Mouse (Mus musculus) testis, adult 2 months (tissue): ENCODE results near the gene Tnk1. TPM values are rescaled to one million over a fixed set of nuclear protein-coding genes. Genes with fewer than 3 reads are reported as not detected.
A peak's percentile ranks its signal among the peaks of the same experiment; 100 is the strongest.

ENCODE experiments used
- H3K27ac ChIP-seq: fragments of 200-500 bp; 2 replicates; pipeline ENCODE4 v1.5.1; 2012; ENCODE audit warnings: low read depth, low read length; ENCODE audit not compliant: control insufficient read depth, insufficient read depth
- H3K27me3 ChIP-seq: fragments of 200-500 bp; 2 replicates; pipeline ENCODE4 v1.6.1; 2012; ENCODE audit warnings: mild to moderate bottlenecking, low read length, moderate library complexity; ENCODE audit not compliant: control insufficient read depth, insufficient read depth
- H3K36me3 ChIP-seq: fragments of 200-500 bp; 2 replicates; pipeline ENCODE4 v1.6.1; 2012; ENCODE audit warnings: mild to moderate bottlenecking, low read length; ENCODE audit not compliant: control insufficient read depth, insufficient read depth
- H3K4me1 ChIP-seq: fragments of 200-500 bp; 2 replicates; pipeline ENCODE4 v1.6.1; 2012; ENCODE audit warnings: low read length; ENCODE audit not compliant: control insufficient read depth, insufficient read depth
- H3K4me3 ChIP-seq: fragments of 200-500 bp; 2 replicates; pipeline ENCODE4 v1.5.1; 2012; ENCODE audit warnings: low read depth, mild to moderate bottlenecking, low read length, moderate library complexity, mixed read lengths; ENCODE audit not compliant: control insufficient read depth
- CTCF ChIP-seq: fragments of 200-500 bp; IDR thresholded peaks from 2 replicates; pipeline ENCODE4 v1.5.1; 2012; ENCODE audit warnings: low read depth, mild to moderate bottlenecking, inconsistent platforms, low read length, moderate library complexity; ENCODE audit not compliant: control insufficient read depth, insufficient read depth, insufficient replicate concordance
- POLR2A ChIP-seq: fragments of 200-500 bp; IDR thresholded peaks from 2 replicates; pipeline ENCODE4 v1.6.1; 2012; ENCODE audit warnings: low read depth, mild to moderate bottlenecking, inconsistent platforms, low read length, moderate library complexity; ENCODE audit not compliant: control insufficient read depth
- polyA plus RNA-seq: library from polyadenylated mRNA; depleted of rRNA; stranded (reverse); fragments of >200 nt; gene quantifications from 2 replicates; pipeline ENCODE4 v1.2.3, GENCODE M21; 2012

Gene Tnk1
- polyA plus RNA-seq, 1 experiment, result 1.6 TPM

- TF ChIP-seq POLR2A (no peak), CTCF (no peak)
- Histone ChIP-seq H3K36me3 (no peaks in the 10 kb centered on the region), H3K4me3 (no peak overlapping the region), H3K27ac (no peak overlapping the region), H3K27me3 (no peaks in the 10 kb centered on the region), H3K4me1 (peaks cover 6% of the 10 kb centered on the region)
Measured at GRCm38 (mm10) chr11:69849128-69849527, 9.4 kb downstream of the Tnk1 start.

GRCm38 (mm10) chr11:69848021-69848420 lies 10.5 kb downstream of the Tnk1 start:
- no peak overlapping the region for H3K27ac ChIP-seq
- no peaks in the 10 kb centered on the region for H3K27me3 ChIP-seq

GRCm38 (mm10) chr11:69846738-69847688 lies 11.5 kb downstream of the Tnk1 start:
- TF ChIP-seq POLR2A, result no peak
- no peak for TF ChIP-seq CTCF
- H3K36me3 ChIP-seq, result no peaks in the 10 kb centered on the region

More at GRCm38 (mm10) chr11:69848021-69848420, 10.5 kb downstream of the Tnk1 start:
- Histone ChIP-seq H3K36me3 (no peaks in the 10 kb centered on the region), H3K4me1 (peaks cover 6% of the 10 kb centered on the region), H3K4me3 (no peak overlapping the region)
- TF ChIP-seq CTCF (no peak), POLR2A (no peak)

GRCm38 (mm10) chr11:69846198-69846680 lies 12.3 kb downstream of the Tnk1 start, which contains the start of gene Plscr3:
Plscr3 (plus strand) TSS chr11:69846376.
- Histone ChIP-seq H3K27ac (peak within 1 kb of the TSS; percentile 83), H3K4me3 (peak within 1 kb of the TSS; percentile 86), H3K36me3 (no peaks in the 10 kb centered on the region), H3K4me1 (peaks cover 6% of the 10 kb centered on the region), H3K27me3 (no peaks in the 10 kb centered on the region)
- TF ChIP-seq POLR2A (peak; percentile 36; the same call in 1 of the 2 replicates), CTCF (no peak)

More at GRCm38 (mm10) chr11:69846738-69847688, 11.5 kb downstream of the Tnk1 start:
- Histone ChIP-seq H3K4me3 (peak overlapping the region; percentile 86), H3K27ac (no peak overlapping the region), H3K27me3 (no peaks in the 10 kb centered on the region), H3K4me1 (peaks cover 6% of the 10 kb centered on the region)

- TF ChIP-seq POLR2A, result no peak
- TF ChIP-seq CTCF, result no peak
Measured at GRCm38 (mm10) chr11:69838714-69839104, 19.8 kb downstream of the Tnk1 start.

GRCm38 (mm10) chr11:69837952-69838713 lies 20.4 kb downstream of the Tnk1 start, which contains the start of gene Tmem256:
Tmem256 (plus strand) TSS chr11:69838514.
- H3K4me3 ChIP-seq, result peak within 1 kb of the TSS; percentile 63
- peaks cover 39% of the 10 kb centered on the region for H3K4me1 ChIP-seq
- TF ChIP-seq POLR2A, result no peak; the same call in 1 of the 2 replicates
- no peak for TF ChIP-seq CTCF
- H3K27ac ChIP-seq, result peak within 1 kb of the TSS; percentile 65
- no peaks in the 10 kb centered on the region for H3K27me3 ChIP-seq
- H3K36me3 ChIP-seq, result no peaks in the 10 kb centered on the region

More at GRCm38 (mm10) chr11:69838714-69839104, 19.8 kb downstream of the Tnk1 start:
- Histone ChIP-seq H3K27ac (0 out of 2 replicates have a peak overlapping the region, but pooled peaks have one; percentile 0), H3K36me3 (no peaks in the 10 kb centered on the region), H3K4me1 (peaks cover 36% of the 10 kb centered on the region), H3K27me3 (no peaks in the 10 kb centered on the region), H3K4me3 (peak overlapping the region; percentile 63)
